Mouse (Mus musculus): ENCODE data around the gene Slc22a12.

Gene Slc22a12

GRCm38 (mm10) chr19:6514940-6515339 lies 27.9 kb downstream of the Slc22a12 start:
- no peak for DNase-seq

GRCm38 (mm10) chr19:6513389-6514139 lies 29.3 kb downstream of the Slc22a12 start:
- DNase-seq = no peak

- DNase-seq = no peak
Measured at GRCm38 (mm10) chr19:6510546-6510945, 32.3 kb downstream of the Slc22a12 start.

GRCm38 (mm10) chr19:6509881-6510280 lies 33.0 kb downstream of the Slc22a12 start:
- no peak for DNase-seq

GRCm38 (mm10) chr19:6507393-6507792 lies 35.4 kb downstream of the Slc22a12 start:
- no peak for DNase-seq

GRCm38 (mm10) chr19:6504656-6505045 lies 38.2 kb downstream of the Slc22a12 start:
- DNase-seq = no peak

GRCm38 (mm10) chr19:6503926-6504655 lies 38.7 kb downstream of the Slc22a12 start:
- DNase-seq = no peak

- peak; percentile 71 for DNase-seq
Measured at GRCm38 (mm10) chr19:6502543-6503319, 40.1 kb downstream of the Slc22a12 start.

- DNase-seq = no peak
Measured at GRCm38 (mm10) chr19:6502035-6502541, 40.7 kb downstream of the Slc22a12 start.

GRCm38 (mm10) chr19:6500636-6501025 lies 42.2 kb downstream of the Slc22a12 start:
- DNase-seq = no peak

- DNase-seq = no peak
Measured at GRCm38 (mm10) chr19:6499860-6500635, 42.8 kb downstream of the Slc22a12 start.

- DNase-seq = no peak
Measured at GRCm38 (mm10) chr19:6498350-6499131, 44.3 kb downstream of the Slc22a12 start.

GRCm38 (mm10) chr19:6497803-6498202 lies 45.0 kb downstream of the Slc22a12 start:
- no peak for DNase-seq

GRCm38 (mm10) chr19:6497150-6497801 lies 45.6 kb downstream of the Slc22a12 start:
- DNase-seq = no peak

- DNase-seq = no peak
Measured at GRCm38 (mm10) chr19:6496462-6497149, 46.2 kb downstream of the Slc22a12 start.

- no peak for DNase-seq
Measured at GRCm38 (mm10) chr19:6495714-6496113, 47.1 kb downstream of the Slc22a12 start.

- DNase-seq = no peak
Measured at GRCm38 (mm10) chr19:6494504-6495170, 48.2 kb downstream of the Slc22a12 start.

GRCm38 (mm10) chr19:6494032-6494431 lies 48.8 kb downstream of the Slc22a12 start:
- DNase-seq = no peak

- DNase-seq = no peak
Measured at GRCm38 (mm10) chr19:6493219-6493618, 49.6 kb downstream of the Slc22a12 start.

- peak; percentile 63 for DNase-seq
Measured at GRCm38 (mm10) chr19:6492124-6492523, 50.7 kb downstream of the Slc22a12 start.
